Mouse (Mus musculus) spleen, postnatal 10 days (tissue): ENCODE measurements around the gene Slc38a3.

Experiments
- DNase-seq, 2 experiments: peaks; one replicate each; pipeline ENCODE4 v3.0.0; 2021 to 2022; ENCODE audit warnings: low spot score in 2 of 2

Slc38a3 gene

DNA sequence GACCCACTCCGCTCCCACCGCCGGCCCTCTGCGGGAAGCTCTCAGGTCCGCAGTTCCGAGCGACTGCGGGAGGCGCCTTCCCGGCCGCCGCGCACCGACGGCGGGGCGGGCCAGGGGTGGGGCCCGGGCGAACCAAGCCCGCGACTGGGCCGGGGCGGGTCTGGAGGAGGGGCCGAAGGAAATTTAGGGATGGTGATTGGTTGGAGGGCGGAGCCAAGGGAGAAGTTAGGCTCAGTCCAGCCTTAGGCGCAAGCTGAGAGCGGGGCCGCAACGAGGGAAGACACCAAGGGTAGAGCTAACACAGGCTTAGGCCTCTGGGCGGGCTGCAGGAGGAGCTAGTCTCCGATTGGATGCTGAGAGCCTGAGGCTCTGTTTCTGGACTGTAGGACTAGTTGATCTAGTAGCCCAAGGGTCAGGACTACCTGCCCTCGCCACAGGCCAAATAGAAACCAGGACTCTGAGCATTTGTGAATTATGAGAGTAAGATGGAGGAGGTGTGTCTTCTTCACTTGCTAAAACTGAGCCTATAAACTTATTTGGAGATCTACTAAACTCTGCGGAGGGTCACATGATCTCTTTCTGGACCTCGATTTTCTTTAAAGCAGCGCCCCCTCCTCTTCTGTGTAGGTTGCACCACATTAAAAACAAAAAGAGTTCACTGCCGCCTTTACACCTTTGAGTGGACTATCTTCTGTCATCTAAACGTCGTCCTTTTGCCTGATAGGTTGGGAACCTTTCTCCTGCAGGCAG, 33.9 kb downstream of the Slc38a3 start, which contains the start of gene Gnai2:
Gene Gnai2, minus strand, starts transcription at position 89 of the 750 bp plus-strand sequence.
- DNase-seq = peak; percentile 95 to 98

DNA sequence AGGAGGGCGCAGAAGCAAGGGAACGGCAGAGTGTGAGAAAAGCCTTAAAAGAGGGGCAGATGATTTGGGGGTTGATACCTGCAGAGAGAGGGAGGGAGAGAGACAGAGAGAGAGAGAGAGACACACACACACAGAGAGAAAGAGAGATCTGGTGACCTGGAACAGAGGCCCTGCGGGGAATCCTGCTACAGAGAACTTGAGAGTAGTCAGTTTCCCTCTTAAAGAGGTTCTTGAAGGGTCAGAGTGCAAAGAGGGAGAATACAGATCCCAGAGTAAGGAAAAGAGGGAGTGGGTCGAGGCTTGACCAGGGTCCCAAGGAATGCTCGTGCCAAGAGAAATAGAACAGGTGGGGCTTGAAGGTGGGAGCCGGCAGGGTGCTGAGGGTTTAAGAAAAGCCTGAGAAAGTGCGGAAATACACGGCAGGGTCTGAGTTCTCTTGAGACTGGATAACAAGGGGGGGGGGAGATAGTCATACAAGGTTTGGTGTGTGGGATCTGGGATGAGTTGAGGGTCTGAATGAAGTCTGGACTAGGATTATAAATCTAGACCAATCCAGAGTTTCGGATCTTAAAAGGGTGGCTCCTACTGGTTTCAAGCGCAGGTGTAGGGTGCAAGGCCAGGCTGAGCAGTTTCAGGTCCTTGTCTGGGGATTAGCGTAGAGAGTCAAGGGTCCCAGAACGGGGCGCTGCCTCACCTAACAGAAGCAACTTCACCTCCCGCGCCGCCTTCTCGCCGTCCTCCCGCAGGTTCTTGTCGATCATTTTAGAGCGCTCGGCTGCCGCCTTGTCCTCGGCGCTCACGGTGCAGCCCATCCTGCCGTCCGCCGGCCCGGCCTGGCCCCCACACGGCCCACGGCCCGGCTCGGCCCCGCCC, 34.7 kb downstream of the Slc38a3 start:
- DNase-seq = peak; percentile 40 to 50

DNA sequence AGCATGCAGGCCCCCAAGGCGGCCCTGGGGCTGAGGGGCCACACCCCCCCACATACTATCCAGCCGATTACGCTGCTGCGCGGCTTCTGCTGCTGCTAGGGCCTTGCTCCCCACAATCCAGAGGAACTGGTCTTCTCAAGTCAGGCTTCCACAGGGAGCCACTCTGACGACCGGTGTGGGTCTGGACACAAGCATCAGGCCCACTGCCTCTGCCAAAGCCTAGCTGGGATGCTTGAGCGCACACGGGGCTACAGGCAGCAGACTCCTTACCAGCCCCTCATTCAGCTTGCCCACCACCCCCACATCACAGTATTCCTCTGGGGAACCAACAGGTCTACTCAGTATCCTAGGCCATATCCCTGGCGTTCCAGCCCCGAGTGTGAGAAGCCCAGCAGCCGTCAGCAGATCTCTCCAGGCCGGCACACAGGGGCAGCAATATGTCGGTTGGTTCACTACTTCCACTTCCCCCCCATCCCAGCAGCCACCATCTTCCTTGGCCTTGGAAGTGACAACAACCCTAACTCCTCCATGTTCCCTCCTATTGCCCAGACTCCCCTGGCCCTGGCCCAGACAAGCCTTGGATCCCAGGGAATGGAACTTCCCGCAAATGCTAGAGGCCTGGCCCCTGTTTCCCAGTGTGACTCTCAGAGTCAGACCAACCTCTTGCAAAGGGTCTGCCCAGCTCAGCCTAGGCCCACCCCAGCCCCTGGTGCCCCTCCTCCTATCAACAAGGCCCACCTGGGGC, 35.5 kb downstream of the Slc38a3 start:
- DNase-seq = peak; percentile 61 to 69

DNA sequence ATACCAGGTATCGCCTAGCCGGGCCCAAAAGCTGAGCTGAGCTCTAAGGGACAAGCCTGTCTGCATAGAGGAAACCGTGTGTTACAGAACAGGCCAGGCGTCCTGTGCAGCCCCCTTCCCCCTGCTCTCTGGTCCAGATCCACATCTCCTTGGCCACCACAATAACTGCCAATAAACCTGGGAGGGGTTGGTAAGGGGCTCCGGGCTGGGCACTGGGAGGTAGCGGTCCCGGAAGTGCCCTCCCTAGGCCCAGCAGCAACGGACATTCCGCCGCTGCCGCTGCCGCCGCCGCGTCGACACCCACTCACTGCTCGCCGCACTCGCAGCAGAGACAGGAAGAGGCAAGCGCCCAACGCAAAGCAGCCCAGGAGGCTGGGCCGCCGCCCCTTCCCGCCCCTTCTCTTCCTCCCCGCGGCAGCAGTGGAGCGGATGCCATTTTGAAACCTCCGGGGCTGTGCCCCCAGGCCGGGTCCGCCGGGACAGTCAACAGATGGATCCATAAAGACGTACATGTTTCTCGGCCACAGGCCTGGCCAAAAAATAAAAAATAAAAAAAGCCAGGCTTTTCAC, 36.2 kb downstream of the Slc38a3 start:
- DNase-seq = peak; percentile 87 to 89

DNA sequence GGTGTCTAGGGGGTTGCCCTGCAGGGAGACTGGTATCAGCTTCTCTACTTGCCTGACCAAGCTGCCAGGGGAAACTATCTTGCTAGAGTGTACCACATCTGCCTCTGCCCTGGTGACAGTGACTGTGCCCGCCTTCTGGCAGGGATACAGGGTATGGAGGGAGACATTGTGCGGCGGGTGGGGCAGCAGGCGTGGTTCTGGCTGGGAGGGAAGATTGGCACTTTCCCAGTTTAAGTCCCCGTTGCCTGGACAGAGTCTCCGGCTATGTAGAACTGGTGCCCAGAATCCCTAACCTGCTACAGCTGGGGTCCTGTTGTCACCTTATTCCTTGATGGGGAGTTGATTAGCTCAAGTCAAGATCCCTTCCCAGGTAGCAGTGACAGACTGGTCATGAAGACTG, 36.9 kb downstream of the Slc38a3 start:
- DNase-seq = peak; percentile 73 to 86

DNA sequence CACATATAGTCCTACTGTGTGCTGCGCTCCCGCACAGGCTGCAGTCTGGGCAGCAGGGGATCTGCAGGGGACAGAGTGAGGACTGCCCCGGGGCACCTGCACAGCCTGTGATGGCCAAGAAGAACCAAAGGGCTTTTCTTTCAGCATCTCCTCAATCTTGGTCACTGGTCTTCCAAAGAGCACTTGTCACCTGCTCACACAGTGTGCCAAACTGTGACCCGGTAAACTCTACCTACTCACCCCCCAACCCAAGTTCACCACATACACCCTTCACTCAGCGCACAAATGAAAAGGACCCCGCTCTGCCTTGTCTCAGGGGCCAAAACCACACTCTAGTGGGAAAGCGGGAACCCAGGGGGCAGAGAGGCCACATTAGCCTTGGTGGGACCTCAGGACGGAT, 37.5 kb downstream of the Slc38a3 start:
- no peak for DNase-seq

DNA sequence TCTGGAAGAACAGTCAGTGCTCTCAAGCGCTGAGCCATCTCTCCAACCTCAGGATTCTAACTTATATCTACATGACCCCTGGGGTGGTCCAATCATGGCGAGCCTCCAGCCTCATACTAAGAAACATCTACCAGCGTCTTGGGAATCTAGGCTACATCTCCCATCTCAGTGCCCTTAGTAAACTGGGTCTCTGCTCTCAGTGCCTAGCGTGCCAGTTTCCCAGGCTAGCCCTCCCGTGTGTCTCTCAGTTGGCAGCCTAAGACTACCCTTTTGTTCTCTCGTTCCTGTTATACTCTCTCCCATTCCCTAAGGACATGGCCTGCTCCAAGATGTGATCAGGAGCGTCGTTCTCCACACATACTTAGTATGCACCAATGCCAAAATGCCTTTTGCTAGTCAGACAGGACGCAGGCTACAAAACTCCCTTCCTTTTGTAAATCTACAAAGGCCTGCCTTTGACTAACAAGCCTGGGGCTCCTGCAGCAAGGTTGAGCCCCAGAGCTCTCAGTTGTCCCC, 38.0 kb downstream of the Slc38a3 start:
- DNase-seq = no peak

DNA sequence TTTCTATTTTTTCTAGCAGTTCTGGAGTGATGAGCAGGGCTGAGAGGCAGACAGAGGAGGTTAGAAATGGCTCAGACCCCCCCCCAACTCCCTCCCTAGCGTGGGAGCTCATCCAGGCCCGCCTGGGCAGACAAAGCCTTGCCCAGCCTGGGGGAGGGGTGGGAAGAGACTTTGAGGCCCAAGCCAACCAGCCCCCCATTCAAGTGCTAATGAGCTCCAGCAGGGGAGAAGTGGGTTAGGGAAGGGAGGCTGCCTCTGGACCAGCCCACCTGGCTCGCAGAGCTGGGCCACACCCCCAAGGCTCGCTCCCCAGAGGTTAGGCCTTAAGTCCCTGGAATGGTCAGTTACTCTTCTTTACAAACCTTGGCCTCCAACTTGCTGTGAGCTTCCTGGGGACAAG, 38.8 kb downstream of the Slc38a3 start:
- DNase-seq = no peak

DNA sequence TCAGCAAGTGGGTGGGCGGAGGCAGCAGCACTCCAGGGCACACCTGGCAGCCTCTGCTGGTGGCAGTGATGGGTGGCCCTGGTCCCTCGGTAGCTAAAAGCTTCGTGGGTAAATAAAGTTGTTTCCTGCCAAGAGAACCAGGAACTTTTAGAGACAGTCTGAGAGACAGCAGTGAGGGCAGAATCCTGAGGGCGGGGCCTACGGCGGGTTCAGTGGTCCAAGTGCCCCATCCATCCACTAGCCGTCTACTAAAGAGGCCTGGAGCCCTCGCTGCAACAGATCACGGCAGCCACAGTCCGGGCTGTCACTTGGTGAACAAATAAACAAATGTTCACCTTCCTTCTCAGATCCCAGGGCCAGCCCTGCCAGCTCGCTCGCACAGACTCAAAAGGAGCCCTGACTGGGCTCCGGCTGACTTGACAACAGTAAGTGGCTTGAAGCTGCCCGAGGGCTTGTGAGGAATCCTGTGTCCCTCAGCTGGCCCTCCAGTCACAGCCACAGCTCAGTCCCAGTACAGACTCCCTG, 39.4 kb downstream of the Slc38a3 start:
- no peak for DNase-seq

DNA sequence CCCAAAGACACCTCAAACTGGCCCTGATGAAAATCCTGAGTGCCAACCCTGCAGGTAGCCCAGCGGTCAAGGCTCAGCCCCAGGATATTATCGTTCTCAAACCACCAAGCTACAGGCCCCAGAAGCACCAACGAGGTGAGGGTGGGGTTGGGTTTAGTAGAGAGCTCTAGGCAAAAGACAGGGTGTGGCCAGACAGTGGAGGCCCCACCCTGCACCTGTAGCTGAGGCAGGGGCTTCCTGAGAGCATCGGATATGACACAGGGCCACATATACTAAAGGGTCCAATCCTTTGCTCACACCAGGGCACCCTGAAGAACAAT, 40.0 kb downstream of the Slc38a3 start:
- DNase-seq = peak in 1 of 2 experiments; percentile 57

DNA sequence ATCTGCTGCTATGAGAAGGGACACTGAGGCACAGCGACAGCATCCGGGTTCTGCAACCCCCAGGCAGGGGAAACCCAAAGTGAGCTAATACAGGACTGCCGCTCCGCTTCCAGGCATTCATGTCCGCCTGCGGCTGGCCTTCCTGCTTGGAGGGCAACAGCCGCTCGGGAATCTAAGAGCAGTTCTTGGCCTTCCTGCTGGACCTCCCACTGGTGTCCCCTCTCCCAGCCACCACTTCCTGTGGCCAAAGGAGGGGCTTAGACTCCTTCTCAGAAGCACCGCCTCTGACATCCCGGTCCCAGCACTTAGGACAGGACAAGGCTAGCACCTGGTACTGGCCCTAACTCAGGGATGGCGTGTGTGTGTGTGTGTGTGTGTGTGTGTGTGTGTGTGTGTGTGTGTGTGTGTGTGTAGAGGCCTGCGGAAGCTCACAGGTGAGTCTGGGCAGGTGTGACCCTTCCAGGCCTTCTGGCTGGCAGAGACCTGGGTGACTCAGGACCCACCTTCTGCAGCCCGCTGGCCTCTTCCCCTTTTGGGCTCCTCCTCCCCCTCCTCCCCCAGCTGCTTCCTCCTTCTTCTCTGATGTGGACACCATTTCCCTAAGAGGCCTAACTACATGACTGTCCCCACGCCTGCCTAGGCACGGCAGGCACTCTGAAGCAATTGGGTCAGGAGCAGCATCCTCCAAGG, 40.5 kb downstream of the Slc38a3 start:
- peak in 1 of 2 experiments; percentile 78 for DNase-seq

DNA sequence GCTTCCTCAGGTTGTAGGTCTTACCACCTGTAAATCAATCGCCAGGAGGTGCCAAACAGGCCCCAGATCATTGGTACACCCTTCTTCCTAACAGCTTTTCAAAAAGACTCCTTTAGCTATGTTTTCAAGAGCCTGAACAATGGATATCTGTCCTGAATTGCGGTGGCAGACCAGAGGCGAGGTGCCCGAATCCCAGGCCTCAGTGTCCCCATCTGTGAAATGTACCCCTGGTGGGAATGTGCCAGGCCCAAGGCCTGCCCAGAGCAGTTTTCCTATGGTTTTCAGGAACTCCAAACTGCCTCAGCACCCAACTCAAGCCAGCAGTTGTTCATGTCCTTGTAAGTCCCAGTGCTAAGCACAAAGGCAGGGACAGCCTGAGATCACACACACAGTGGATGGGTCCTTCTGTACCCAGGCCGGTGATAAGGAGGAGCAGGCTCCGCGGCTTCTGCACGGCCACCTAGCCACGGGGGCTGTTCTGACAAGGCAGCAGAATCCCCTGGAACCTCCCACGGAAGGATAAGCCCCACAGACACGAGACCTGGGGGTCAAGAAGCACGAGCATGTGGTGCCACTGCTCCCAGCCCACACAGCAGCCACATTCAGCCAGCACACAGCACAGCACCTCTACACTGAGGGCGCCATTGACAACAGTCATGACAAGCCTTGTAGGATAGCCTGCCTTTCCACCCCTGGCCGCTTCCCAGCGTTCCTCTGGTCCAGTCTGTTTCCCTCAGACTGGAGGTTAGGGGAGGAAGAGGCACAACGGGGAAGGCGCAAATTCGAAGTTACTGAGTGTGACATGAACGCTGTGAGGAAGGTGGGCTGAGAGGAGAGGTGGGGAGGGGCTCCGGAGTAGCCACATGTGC, 41.7 kb downstream of the Slc38a3 start:
- DNase-seq = no peak

DNA sequence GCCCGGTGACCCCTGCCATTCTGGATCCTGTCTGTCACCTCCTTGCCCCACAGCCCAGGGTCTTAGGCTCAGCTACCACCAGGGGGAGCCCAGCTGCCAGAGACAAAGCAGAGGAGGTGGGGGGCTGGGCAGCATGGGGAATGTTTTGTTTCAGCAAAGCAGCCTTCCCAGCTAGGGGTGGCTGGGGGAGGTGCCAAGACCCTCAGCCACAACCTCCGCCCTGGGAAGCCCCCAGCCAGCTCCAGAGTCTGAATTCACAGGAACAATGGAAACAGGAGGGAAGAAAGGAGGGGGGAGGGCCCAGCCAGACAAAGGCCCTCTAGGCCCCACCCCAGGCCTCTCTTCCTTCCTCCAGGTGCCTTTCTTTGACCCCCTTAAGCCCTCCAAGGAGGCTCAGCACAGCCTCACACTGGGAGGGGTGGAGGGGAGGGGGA, 42.5 kb downstream of the Slc38a3 start:
- peak; percentile 74 to 89 for DNase-seq

DNA sequence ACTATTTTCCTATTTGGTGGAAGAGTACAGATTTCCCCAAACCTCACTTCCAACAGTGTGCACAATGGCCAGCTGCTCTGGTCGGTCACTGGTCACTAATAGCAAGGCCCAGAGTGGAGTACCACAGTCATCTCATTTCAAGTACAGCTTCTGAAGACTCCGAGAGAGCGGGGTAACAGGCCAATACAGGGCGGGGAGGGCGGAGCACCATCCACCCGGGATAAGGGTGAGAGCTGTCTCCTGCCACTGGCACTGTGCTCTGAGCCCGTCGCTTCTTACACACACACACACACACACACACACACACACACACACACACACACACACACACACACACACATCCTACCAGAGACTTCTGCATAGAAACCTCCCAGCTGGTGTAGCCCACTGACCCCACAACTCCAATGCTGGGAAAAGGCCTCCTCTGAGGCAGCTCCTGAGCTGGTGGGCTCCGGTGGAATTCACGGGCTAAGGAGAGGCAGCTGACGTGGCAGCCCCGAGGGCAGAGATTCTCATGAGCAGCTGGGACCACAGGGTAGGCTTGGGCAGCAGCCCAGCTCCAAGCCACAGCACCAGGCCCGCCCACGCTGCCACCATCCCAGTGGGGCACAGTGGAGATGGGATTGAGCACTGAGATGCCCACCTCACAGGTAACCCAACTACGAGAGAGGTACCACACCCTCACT, 43.0 kb downstream of the Slc38a3 start:
- DNase-seq = no peak

DNA sequence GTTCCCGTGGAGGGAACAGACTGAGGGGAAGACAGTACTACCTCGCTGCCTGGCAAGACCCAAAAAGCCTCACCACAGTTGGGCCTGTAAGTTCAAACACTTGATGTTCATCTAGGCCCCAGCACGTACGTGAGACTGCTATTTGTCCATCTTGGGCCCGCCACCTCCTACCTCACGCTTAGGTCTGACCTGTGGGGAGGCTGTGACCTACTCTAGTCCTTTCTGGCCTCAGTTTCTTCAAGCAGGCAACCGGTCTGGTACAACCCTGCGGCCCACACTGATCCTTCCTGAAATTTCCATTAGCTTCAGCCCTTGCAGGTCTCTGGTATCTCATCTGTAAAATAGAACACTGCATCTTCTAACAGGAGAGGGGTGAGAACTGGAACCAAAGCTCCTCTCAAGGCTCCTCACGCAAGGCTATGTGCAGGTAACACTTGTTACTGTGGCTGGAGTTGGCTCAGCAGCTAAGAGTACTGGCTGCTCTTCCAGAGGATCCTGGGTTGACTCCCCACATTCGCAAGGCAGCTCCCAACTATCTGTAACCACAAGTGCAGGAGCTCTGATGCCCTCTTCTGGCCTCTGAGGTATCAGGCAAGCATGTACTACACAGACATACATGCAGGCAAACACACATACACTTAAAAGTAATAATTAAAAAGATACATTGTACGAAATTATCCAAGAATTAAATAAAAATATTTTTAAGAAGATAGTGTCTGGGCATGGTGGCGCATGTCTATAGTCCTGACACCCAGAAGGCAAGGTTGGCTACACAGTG, 43.8 kb downstream of the Slc38a3 start:
- DNase-seq = no peak

DNA sequence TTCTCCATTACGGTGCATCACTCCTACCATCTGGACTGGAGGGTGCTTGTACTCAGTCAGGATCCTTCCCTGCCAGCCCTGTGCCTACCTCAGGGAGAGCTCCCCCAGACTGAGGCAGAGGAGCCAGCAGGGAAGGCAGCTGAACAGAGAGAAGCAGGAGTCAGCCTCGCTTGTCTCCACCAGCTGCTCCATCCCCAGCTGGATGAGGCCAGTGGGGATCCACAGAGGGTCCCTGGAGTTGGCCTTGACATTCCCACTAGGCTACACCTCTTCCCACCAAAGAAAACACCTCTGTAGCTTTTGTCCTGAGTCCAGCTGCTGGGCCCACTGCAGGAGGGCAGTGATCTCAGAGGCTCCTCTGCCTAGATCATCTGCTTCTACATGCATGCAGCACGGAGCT, 44.4 kb downstream of the Slc38a3 start:
- no peak for DNase-seq

DNA sequence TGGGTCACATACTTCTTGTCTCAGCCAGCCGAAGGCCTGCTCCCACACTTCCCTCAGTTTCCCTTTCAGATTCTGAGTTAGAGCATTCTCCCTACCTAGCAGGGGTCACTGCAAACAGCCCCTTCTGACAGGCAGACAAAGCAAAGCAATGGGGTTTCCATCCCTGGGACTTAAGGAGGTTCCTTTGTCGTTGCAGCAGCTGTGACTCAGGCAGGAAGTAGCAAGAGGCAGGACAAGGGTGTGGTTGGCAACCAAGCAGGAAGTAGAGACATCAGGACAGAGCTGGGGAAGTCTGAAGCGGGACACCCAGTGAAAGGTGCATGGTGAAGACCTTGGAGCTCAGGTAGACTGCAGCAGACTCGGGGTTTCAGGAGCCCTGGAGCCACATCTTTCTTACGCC, 44.8 kb downstream of the Slc38a3 start:
- no peak for DNase-seq

DNA sequence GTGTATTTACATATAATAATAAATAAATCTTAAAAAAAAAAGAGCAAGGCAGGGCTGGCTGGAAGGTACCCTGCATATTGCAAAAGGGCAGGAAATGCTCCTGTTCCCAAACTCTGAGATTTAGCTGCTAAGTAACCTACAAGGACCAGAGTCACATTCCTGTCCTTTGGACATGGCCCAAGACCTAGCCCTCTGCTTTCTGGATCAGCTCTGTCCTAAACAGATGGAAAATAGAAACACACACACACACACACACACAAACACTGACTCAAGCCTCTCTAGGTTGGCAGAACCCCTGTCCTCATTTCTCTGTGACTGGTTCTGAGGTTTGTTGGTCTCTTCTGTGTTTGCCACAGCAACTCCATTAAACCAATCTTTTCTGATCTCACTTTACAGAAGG, 48.4 kb downstream of the Slc38a3 start:
- DNase-seq = no peak

DNA sequence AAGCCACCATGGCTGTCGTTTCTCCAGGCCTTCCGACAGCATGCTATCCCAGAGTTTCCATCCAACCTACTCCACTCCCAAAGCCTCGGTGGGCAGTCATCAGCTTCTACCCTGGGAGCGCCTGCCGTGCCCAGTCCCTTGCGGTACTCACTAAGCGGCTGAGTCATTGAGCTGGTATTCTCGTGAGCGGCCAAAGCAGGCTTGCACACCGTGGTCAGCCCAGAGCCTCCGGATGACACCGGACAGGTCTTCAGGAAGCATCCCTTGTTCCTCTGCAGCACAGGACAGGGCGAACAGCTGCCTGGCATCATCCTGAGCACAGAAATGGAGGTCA, 49.8 kb downstream of the Slc38a3 start:
- no peak for DNase-seq
